Mouse (Mus musculus): ENCODE data around the gene Zfp13. TPM values are rescaled to one million over a fixed set of nuclear protein-coding genes. Genes with fewer than 3 reads are reported as not detected.
"Not testable (repeated sequence)": the region's sequence is repeated elsewhere in the genome, so short reads cannot be mapped to it uniquely, and the experiment has no call there.

Zfp13 gene
- polyA plus RNA-seq, 2 experiments from 2014 or later = 0.38 TPM; not detected in 1

DNA sequence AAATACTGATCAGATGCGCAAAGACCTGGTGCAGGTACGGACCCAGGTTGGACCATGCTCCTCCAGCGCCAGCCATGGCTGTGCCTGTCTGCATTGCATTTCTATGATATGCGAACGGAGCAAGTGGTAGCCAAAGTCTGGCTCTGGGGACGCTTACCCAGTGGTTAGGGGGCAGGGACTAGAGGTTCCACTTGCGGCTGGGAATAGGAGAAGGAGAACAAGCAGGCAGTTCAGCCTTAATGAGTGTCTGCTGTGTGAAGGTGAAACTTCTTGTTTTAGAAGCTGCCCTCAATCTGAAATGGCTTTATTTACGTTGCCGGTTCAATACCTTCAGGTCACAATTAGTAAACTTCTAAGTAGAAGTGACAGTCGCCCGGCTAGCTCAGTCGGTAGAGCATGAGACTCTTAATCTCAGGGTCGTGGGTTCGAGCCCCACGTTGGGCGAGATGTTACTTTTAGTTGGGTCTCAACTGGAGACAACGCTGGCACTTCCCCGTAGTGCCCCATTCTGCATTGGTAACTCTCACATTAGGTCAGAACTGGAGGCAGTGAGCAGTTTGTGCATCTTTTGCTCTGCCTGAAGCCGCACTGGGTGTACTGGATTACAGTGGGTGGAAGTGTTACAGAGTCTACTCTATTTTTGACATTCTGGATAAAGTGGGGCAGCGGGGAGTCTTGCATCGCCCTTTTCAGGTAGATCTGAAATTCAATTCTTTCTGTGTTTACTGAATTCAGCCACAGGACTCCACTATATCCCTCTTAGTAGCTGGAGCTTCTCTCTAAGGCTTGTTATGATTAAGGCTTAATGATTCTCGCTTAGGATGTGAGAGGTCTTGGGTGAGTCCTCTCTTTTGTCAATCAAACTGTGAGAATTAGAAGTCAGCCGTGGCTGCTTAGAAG is 65.4 kb downstream of the Zfp13 start:
- ATAC-seq = peak; percentile 32

DNA sequence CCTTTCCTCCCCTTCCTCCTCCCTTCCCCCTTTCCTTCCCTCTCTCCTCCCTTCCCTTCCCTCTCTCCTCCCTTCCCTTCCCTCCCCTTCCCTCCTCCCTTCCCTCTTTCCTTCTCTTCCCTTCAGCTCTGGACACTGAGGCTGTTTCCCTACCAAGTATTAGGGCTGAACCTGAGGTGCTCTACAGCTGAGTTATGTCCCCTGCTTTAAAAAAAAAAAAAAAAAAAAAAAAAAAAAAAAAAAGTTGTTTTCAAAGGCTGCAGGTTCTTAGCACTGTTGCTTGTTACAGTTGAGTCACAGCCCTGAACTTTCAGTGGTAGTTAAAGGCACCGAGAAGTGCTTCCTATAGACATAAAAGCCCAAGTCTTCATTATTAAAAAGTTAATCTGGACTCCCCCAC is 67.9 kb downstream of the Zfp13 start:
- not testable (repeated sequence) for ATAC-seq

Other genes starting within 250 kb of the Zfp13 start
- not detected for gene Vmn2r116, start 214.9 kb downstream of the Zfp13 start, polyA plus RNA-seq (2017; shearing (Covaris generic))
- gene Vmn2r117, start 119.8 kb downstream of the Zfp13 start, polyA plus RNA-seq (2017; shearing (Covaris generic)) = not detected
- 1 to 10 TPM; 3.4 to 4.3 TPM for gene Zfp213, start 35.2 kb downstream of the Zfp13 start, polyA plus RNA-seq (2017; shearing (Covaris generic))
- 1 to 10 TPM; 2.2 to 2.9 TPM for gene Zscan10, start 1.4 kb upstream of the Zfp13 start, polyA plus RNA-seq (2017; shearing (Covaris generic))
- gene Mmp25, start 45.8 kb upstream of the Zfp13 start, polyA plus RNA-seq (2017; shearing (Covaris generic)) = 1 to 10 TPM in 1 of 2 experiments, under 1 TPM in 1; 0.42 to 1.6 TPM
- gene Bicdl2, start 61.0 kb upstream of the Zfp13 start, polyA plus RNA-seq (2017; shearing (Covaris generic)) = under 1 TPM; 0.22 to 0.66 TPM
- gene Hcfc1r1, start 74.1 kb upstream of the Zfp13 start, polyA plus RNA-seq (2017; shearing (Covaris generic)) = 10 to 100 TPM; 71.5 to 72.4 TPM
- 10 to 100 TPM; 26.1 to 43.6 TPM for gene Thoc6, start 74.4 kb upstream of the Zfp13 start, polyA plus RNA-seq (2017; shearing (Covaris generic))
- gene Tnfrsf12a, start 78.0 kb upstream of the Zfp13 start, polyA plus RNA-seq (2017; shearing (Covaris generic)) = 1 to 10 TPM; 5.3 to 6.2 TPM
- gene Cldn6, start 79.8 kb upstream of the Zfp13 start, polyA plus RNA-seq (2017; shearing (Covaris generic)) = not detected
- gene Cldn9, start 84.5 kb upstream of the Zfp13 start, polyA plus RNA-seq (2017; shearing (Covaris generic)) = not detected
- under 1 TPM; 0.20 to 0.30 TPM for gene 1520401A03Rik, start 123.3 kb upstream of the Zfp13 start, polyA plus RNA-seq (2017; shearing (Covaris generic))
- 10 to 100 TPM; 10.5 to 13.7 TPM for gene Pkmyt1, start 126.8 kb upstream of the Zfp13 start, polyA plus RNA-seq (2017; shearing (Covaris generic))
- gene Paqr4, start 141.4 kb upstream of the Zfp13 start, polyA plus RNA-seq (2017; shearing (Covaris generic)) = 1 to 10 TPM; 2.0 to 2.5 TPM
- gene Kremen2, start 146.3 kb upstream of the Zfp13 start, polyA plus RNA-seq (2017; shearing (Covaris generic)) = 1 to 10 TPM; 1.8 to 2.4 TPM
- gene Flywch1, start 172.1 kb upstream of the Zfp13 start, polyA plus RNA-seq (2017; shearing (Covaris generic)) = 10 to 100 TPM; 15.1 to 21.4 TPM
- 1 to 10 TPM; 3.4 to 3.5 TPM for gene Flywch2, start 186.6 kb upstream of the Zfp13 start, polyA plus RNA-seq (2017; shearing (Covaris generic))
- gene Srrm2, start 191.0 kb upstream of the Zfp13 start, polyA plus RNA-seq (2017; shearing (Covaris generic)) = 100 to 1,000 TPM; 289 to 316 TPM
- gene Elob, start 229.6 kb upstream of the Zfp13 start, polyA plus RNA-seq (2017; shearing (Covaris generic)) = 100 to 1,000 TPM; 600 to 664 TPM
- gene Prss33, start 236.6 kb upstream of the Zfp13 start, polyA plus RNA-seq (2017; shearing (Covaris generic)) = not detected
- not detected for gene Prss32, start 244.4 kb upstream of the Zfp13 start, polyA plus RNA-seq (2017; shearing (Covaris generic))
- 1 to 10 TPM; 5.6 to 5.7 TPM for gene Prss41, start 244.7 kb upstream of the Zfp13 start, polyA plus RNA-seq (2017; shearing (Covaris generic))